Mouse (Mus musculus) lung, postnatal 4 days (tissue): ENCODE measurements around the gene Rab11fip4.
A peak's percentile ranks its signal among the peaks of the same experiment; 100 is the strongest.
"Not testable (repeated sequence)": the region's sequence is repeated elsewhere in the genome, so short reads cannot be mapped to it uniquely, and the experiment has no call there.

Source experiments
- DNase-seq, 2 experiments: peaks; one replicate each; pipeline ENCODE4 v3.0.0; 2021

Gene Rab11fip4

GRCm38 (mm10) chr11:79680559-79680958 lies 89.5 kb downstream of the Rab11fip4 start:
- no peak for DNase-seq

DNA sequence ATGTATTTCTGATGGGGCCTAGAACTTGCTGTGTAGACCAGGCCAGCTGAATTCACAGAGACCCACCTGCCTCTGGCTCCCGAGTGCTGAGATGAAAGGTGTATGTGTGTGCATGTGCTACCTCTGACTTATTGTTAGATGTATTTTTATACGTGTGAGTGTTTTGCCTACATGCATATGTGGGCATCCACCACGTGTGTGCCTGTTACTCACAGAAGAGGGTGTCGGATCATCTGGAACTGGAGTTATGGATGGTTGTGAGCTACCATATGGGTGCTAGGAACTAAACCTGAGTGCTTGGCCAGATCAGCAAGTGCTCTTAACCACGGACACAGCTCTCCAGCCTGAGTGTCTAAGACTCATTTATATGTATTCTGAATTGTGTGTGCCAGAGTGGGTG lies 90.2 kb downstream of the Rab11fip4 start:
- no peak for DNase-seq

DNA sequence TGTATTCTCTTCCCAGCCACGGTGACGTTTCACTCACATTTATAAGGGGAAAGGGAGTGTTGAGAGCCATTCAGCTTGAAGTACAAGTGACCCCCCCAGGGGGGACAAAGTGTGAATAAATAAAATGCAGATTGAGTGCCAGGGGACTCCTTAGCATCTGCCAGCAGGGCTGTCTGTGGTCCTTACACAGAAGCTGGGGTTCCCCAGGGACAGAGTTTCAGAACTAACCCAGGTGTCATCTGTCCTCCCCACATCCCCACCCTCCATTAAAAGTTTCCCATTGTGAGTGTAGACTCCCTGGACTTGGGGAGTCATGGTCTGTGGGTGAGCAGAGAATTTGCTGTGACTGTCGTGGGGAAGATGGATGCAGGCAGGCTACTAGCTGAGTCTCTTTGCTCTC lies 90.8 kb downstream of the Rab11fip4 start:
- no peak for DNase-seq

DNA sequence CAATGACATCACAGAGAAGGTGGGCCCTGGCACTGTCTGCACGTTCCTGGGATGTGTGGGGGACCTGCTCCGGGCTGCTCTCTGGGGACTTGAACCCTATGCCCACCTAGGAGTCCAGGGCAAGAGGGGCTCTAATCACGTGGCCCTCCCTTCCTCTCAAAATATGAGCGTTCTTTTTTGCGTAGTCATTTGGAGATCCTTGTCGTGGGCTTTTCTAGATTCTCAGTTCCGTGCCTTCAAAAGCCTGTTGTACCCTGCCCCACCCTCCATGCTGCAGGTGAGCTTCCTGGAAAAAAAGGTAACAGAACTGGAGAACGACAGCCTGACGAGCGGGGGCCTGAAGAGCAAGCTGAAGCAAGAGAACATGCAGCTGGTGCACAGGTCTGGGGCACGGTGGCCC lies 94.1 kb downstream of the Rab11fip4 start:
- no peak for DNase-seq

GRCm38 (mm10) chr11:79686501-79687121 lies 95.6 kb downstream of the Rab11fip4 start:
- DNase-seq: peak; percentile 82 to 90

- DNase-seq: no peak
Observed at GRCm38 (mm10) chr11:79689916-79690315, 98.9 kb downstream of the Rab11fip4 start.

GRCm38 (mm10) chr11:79691513-79691912 lies 100.5 kb downstream of the Rab11fip4 start:
- DNase-seq: no peak

DNA sequence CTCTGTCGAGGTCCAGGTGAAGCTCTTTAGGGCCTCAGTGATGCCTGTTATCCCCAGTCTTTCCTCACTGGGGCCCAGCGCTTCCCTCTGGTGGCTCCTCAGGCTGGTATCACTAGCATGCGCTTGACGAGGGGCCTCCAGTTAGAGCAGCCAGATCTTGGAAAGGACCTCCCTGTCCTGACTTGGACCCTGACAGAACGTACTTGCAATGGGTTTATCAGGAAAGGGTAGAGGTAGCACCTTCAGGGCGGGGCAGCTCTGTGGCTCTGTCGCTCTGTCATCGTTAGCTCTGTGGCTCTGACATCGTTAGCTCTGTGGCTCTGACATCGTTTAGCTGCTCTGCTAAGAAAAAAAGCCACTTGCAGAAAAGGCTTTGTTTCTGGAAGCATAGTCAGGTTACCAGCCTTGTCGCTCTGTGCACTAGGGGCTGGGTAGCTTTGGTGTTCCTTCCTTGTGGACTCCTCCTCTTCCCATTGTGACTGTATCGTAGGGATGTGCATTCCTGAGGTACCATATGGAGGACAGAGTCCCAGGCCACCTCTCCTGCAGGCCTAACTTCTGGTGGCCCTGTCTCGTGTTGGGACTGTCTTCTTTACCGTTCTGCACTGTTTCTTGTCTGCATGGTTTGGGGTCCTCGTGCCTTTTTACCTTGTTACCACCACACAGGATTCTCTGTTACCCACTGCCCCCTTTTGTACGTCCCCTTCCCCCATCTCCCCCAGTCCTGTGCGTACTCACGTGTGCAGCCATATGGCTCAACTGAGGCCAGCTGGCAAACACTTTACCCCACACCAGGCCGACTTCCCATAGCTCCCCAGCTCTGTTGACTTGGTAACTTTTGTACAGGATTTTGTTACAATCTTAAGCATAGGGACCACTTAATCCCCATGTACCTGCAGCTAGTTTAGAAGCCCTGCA lies 105.6 kb downstream of the Rab11fip4 start:
- no peak for DNase-seq

GRCm38 (mm10) chr11:79698071-79698470 lies 107.1 kb downstream of the Rab11fip4 start:
- DNase-seq: no peak

DNA sequence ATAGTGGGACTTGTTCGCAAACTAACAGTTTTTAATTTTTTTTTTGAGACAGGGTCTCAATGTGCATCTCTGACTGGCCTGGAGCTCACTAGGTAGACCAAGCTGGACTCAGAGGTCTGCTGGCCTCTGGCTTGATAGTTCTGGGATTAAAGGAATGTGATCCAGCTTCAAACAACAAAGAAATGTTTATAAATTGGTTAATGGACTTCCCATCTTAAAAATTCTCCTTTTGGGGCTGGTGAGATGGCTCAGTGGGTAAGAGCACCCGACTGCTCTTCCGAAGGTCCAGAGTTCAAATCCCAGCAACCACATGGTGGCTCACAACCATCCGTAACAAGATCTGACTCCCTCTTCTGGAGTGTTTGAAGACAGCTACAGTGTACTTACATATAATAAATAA lies 107.5 kb downstream of the Rab11fip4 start:
- not testable (repeated sequence) for DNase-seq

- DNase-seq: no peak
Observed at GRCm38 (mm10) chr11:79701466-79701865, 110.5 kb downstream of the Rab11fip4 start.

DNA sequence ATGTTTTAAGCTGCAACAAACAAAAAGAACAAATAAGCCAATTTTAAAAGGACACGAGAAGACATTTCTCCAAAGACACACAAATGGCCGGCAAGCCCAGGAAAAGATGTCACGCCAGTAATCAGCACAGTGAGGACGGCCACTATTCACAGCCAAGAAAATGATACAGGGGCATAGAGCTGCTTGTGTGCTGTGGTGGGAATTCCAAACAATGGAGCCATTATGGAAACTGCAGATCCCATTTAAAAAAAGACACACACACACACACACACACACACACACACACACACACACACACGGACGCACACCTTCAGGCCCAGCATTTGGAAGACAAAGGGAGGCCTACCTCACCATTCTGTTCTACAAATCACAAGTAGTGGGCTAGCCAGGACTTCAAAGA lies 111.1 kb downstream of the Rab11fip4 start:
- DNase-seq: no peak

- peak; percentile 55 to 59 for DNase-seq
Observed at GRCm38 (mm10) chr11:79703452-79703851, 112.4 kb downstream of the Rab11fip4 start.

GRCm38 (mm10) chr11:79703885-79704291 lies 112.9 kb downstream of the Rab11fip4 start:
- no peak for DNase-seq

GRCm38 (mm10) chr11:79704318-79705150 lies 113.5 kb downstream of the Rab11fip4 start:
- DNase-seq: peak; percentile 97 to 98

- DNase-seq: no peak
Observed at GRCm38 (mm10) chr11:79707084-79707483, 116.1 kb downstream of the Rab11fip4 start.

- DNase-seq: peak; percentile 92 to 93
Observed at GRCm38 (mm10) chr11:79710868-79711765, 120.1 kb downstream of the Rab11fip4 start.

GRCm38 (mm10) chr11:79711766-79712369 lies 120.9 kb downstream of the Rab11fip4 start:
- peak; percentile 50 to 58 for DNase-seq

DNA sequence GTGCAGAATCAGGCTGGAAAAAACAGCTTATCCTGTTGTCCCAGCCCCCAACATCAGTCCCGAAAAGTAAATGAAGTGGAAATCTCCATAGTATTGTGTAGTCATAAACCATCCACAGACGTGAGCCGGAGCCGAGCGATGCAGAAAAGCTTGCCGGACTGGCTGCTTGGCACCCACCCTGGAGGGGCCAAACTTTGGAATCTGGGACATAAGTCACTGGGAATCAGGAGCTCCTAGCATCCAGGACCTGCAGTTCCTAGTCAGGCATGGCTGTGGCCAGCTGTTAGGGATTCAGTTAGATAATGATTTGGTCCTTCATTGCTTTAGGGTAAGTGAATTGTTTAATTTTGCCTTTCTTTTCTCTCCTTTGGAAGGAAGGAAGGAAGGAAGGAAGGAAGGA lies 122.2 kb downstream of the Rab11fip4 start:
- no peak for DNase-seq

DNA sequence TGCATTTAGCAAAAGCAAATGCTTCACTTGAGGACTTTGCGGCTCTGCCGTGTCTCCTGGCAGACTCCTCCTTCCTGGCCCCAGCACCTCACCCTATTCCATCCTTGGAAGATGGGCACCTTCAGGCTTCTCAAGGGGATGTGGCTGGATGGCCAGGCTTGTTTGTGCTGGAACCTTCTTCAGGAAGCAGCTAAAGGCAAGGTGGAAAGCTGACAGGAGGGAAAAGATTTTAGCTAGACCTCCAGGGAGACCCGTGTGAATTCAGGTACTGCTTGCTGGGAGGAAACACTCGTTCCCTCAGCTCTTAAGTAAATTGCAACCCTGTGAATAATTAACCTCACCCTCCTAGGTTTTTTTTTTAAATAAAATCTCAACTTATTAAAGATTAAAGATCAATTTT lies 122.7 kb downstream of the Rab11fip4 start:
- no peak for DNase-seq

- DNase-seq: no peak
Observed at GRCm38 (mm10) chr11:79714082-79714742, 123.2 kb downstream of the Rab11fip4 start.
